Mouse (Mus musculus) gastrocnemius, postnatal 14 days (tissue): ENCODE data around the gene Uap1l1. TPM values are rescaled to one million over a fixed set of nuclear protein-coding genes. Genes with fewer than 3 reads are reported as not detected.

Experiments used
- DNase-seq: peaks from one replicate; pipeline ENCODE4 v3.0.0; 2021; ENCODE audit warnings: mixed read lengths
- intact Hi-C: fragments of 180-260 bp; cut with DNase I; formaldehyde crosslinking; loops from one replicate; pipeline ENCODE4 v1.15.1; 2025; ENCODE audit warnings: low total_unique reads
- total RNA-seq, 2 experiments: library from RNA; stranded (reverse); gene quantifications; 2 replicates each; pipeline ENCODE4 v1.2.3; 2021

The Uap1l1 gene
- total RNA-seq, 2 experiments from 2014 or later, result 5.2 to 5.8 TPM

DNA sequence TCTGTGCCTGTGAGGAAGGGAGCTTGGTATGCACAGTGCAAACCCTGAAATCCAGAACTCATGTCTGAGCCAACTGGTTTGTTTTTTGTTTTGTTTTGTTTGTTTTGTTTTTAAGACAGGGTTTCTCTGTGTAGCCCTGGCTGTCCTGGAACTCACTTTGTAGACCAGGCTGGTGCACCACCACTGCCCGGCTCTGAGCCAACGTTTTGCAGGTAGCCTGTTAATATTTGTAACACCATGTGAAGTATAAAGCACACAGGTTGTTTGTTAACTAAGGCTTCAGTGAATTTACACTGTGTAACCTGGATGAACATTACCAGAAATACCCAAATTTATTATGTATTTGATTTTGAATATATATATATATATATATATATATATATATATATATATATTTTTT is 39.4 kb downstream of the Uap1l1 start:
- DNase-seq, result no peak

DNA sequence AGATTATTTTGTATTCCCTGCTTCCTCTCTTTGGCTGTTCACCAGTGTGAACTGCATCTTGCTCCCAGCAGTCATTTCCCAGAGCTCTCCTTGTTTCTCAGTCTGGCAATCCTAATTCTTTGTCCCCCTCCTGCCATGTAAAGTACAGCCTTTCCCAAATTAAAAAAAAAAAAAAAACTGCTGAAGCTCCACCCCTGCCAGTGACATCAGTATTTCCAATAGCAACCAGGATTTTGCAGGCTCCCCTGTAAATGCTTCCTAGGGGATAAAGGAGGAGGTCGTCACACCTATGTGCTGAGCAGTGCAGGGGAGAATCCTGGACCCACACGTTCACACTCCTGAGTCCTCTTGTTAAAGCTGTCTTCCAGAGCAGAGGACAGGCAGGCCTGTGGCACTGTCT is 45.4 kb downstream of the Uap1l1 start:
- intact Hi-C loops, result no loop called here
- no peak for DNase-seq

More for the DNA sequence above, 39.4 kb downstream of the Uap1l1 start:
- intact Hi-C loops, result no loop called here

DNA sequence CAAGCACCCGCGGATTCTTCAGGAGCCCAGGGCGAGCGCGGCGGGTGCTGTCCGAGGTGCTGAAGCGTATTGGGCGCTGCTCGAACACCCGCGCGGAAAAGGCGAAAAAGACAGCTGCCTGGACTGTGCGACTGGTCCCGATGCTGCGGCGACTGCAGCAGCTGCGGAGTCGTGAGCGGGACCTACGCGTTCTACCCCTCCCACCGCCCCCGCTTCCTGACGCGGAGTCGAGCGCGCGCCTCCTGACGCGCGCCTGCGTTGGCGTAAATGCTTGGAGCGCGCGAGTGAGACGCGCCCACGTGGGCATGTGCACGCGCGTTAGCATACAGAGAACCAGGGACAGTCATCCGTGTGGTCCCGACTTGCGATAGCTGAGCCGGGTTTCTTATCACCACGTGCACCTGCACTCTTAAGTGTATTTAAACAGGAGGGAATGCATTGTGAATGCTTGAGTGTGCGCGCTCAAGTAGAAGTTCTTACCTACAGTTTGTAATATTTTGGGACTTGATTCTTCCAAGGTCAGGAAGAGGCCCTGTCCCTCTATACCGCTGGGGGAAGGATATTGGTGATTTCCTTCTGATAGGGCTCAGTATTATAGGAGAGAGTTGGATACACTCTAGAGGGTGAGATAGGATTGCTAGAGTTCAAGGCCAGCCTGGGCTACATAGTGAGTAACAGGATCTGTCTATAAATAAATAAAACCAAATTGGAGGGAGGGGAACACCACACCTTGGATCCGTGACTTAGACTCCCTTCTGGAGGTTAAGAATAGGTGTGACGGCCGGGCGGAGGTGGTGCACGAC is 46.3 kb downstream of the Uap1l1 start, which contains the start of gene Grin1:
Grin1 (minus strand) TSS at position 217 of the 803 bp plus-strand sequence.
- peak; percentile 60 for DNase-seq
- intact Hi-C loops, result no loop called here

DNA sequence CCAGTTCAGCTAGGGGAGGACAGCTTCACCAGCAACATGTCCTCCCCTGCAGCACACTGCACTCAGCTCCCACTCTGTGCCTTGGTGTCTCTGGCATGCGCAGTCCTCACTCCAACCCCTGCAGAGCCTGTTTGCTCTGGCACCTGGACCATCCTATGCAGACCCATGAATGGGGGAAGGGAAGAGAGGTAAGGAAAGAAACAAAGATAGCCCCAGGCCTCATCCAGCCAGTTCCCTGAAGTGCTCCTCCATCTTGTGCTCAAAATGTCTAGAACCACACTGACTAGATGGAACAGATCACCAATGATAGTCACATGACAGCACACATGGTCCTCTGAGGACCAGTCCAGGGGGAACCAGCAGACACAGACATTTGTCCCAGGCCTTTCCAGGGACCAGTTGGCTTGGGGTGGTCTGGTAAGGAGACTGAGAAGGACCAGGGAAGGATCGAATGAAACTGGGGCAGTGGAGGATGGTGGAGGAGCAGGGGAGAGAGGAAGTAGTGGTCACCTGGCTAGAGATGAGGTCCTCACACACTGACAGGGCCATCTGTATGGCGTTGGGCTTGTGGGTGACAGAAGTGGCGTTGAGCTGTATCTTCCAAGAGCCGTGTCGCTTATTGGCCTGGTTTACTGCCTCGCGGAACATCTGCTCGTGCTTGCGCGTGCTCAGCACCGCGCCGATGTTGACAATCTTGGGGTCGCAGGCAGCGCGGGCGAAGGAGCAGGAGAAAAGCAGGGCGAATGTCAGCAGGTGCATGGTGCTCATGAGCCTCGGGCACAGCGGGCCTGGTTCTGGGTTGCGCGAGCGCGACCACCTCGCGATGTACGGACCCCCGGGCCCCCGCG is 47.1 kb downstream of the Uap1l1 start:
- intact Hi-C loops, result no loop called here

DNA sequence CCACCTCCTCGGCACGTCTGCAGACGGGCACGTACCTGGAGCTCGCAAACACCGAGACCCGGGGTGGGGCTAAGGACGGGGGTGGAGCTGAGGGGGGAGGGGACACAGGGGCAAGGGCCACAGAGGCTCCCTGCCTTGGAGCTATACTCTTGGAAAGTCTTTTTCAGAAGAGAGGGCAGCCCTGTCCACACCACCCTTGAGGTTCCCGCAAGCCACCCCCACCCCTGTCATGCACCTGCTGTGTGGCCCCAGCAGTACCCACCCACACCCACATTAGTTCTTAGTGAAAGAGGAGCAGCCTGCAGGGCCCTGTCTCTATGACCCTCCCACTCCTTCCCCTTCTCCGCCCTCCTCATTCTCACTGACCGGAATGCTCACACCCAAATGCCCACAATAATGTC is 54.0 kb downstream of the Uap1l1 start:
- no peak for DNase-seq
- intact Hi-C loops, result no loop called here

More for the DNA sequence above, 47.1 kb downstream of the Uap1l1 start:
- DNase-seq, result no peak

DNA sequence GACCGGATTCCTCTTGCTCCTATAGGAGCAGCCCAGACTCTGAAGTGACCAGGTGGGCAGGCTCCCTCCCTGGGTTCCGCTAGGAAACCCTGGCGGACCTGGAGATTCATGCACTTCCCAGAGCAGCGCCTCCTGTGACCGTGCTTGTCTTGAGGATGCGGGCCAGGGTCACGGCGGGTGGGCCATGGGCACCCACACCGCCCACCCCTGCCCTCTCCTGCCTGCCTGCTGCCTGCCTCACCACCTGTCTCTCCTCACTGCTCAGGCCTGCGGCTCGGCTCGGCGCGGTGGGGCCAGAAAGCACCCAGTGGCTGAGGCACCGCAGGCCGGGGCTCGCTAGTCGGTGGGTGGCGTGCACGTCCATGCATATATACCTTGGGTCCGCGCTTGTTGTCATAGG is 54.5 kb downstream of the Uap1l1 start:
- DNase-seq, result no peak
- intact Hi-C loops, result no loop called here

DNA sequence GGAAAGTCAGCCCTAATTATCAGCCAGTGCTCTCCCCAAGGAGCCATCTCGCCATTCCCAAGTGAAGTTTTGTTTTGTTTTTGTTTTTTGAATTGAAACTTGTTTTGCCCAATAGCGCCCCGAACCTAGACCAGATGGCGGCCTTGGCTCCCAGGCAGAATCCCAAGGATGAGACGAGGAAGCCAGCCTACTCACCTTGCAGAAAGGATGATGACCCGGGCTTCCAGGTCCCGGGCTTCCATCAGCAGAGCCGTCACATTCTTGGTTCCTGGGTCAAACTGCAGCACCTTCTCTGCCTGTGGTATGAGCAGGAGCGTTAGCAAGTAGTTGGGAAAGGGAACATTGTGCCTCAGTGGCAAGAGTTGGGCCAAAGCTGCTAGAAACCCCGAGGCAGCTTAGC is 55.3 kb downstream of the Uap1l1 start:
- intact Hi-C loops, result no loop called here
- DNase-seq, result no peak

Other genes starting within 250 kb of the Uap1l1 start
- gene Nrarp, start 184.9 kb downstream of the Uap1l1 start, total RNA-seq, result 10 to 100 TPM; 11.3 to 13.6 TPM
- 1 to 10 TPM; 1.9 TPM for gene Tor4a, start 168.8 kb downstream of the Uap1l1 start, total RNA-seq
- 10 to 100 TPM; 24.1 to 26.1 TPM for gene Nelfb, start 154.2 kb downstream of the Uap1l1 start, total RNA-seq
- gene Stpg3, start 151.0 kb downstream of the Uap1l1 start, total RNA-seq, result not detected
- not detected for gene Fam166a, start 146.9 kb downstream of the Uap1l1 start, total RNA-seq
- 100 to 1,000 TPM; 291 to 431 TPM for gene Tubb4b, start 141.0 kb downstream of the Uap1l1 start, total RNA-seq
- not detected for gene Slc34a3, start 131.3 kb downstream of the Uap1l1 start, total RNA-seq
- not detected for gene Rnf224, start 128.9 kb downstream of the Uap1l1 start, total RNA-seq
- gene Rnf208, start 123.4 kb downstream of the Uap1l1 start, total RNA-seq, result 1 to 10 TPM in 1 of 2 experiments, under 1 TPM in 1; 0.66 to 1.4 TPM
- not detected for gene Cysrt1, start 123.2 kb downstream of the Uap1l1 start, total RNA-seq
- 1 to 10 TPM in 1 of 2 experiments, not detected in 1; 1.5 TPM for gene AL732309.1, start 118.8 kb downstream of the Uap1l1 start, total RNA-seq
- 10 to 100 TPM; 13.5 to 13.6 TPM for gene Tmem203, start 110.2 kb downstream of the Uap1l1 start, total RNA-seq
- gene Tprn, start 103.1 kb downstream of the Uap1l1 start, total RNA-seq, result 1 to 10 TPM; 2.8 to 5.0 TPM
- gene Ssna1, start 93.2 kb downstream of the Uap1l1 start, total RNA-seq, result 10 to 100 TPM; 28.9 to 34.2 TPM
- 10 to 100 TPM; 29.7 to 31.0 TPM for gene Anapc2, start 93.2 kb downstream of the Uap1l1 start, total RNA-seq
- not detected for gene Tmem210, start 77.5 kb downstream of the Uap1l1 start, total RNA-seq
- gene Lrrc26, start 75.8 kb downstream of the Uap1l1 start, total RNA-seq, result not detected
- under 1 TPM in 1 of 2 experiments, not detected in 1; 0.22 TPM for gene Grin1, start 46.5 kb downstream of the Uap1l1 start, total RNA-seq
- gene Man1b1, start 33.3 kb downstream of the Uap1l1 start, total RNA-seq, result 10 to 100 TPM; 16.7 to 17.0 TPM
- gene Dpp7, start 9.3 kb downstream of the Uap1l1 start, total RNA-seq, result 1 to 10 TPM; 6.0 to 6.6 TPM
- 1 to 10 TPM; 1.2 to 1.6 TPM for gene Sapcd2, start 6.6 kb upstream of the Uap1l1 start, total RNA-seq
- gene Entpd2, start 30.2 kb upstream of the Uap1l1 start, total RNA-seq, result 10 to 100 TPM; 19.0 to 25.2 TPM
- gene Npdc1, start 33.7 kb upstream of the Uap1l1 start, total RNA-seq, result 10 to 100 TPM; 24.0 to 28.1 TPM
- gene Fut7, start 57.6 kb upstream of the Uap1l1 start, total RNA-seq, result not detected
- 10 to 100 TPM in 1 of 2 experiments, 1 to 10 TPM in 1; 9.2 to 11.6 TPM for gene Abca2, start 63.0 kb upstream of the Uap1l1 start, total RNA-seq
- gene Clic3, start 91.2 kb upstream of the Uap1l1 start, total RNA-seq, result not detected
- 10 to 100 TPM; 15.7 to 18.9 TPM for gene Paxx, start 95.4 kb upstream of the Uap1l1 start, total RNA-seq
- gene Ptgds, start 104.4 kb upstream of the Uap1l1 start, total RNA-seq, result 1 to 10 TPM; 1.3 to 1.4 TPM
- not detected for gene Lcn12, start 128.2 kb upstream of the Uap1l1 start, total RNA-seq
- 10 to 100 TPM; 68.6 to 70.5 TPM for gene Fbxw5, start 135.1 kb upstream of the Uap1l1 start, total RNA-seq
- gene C8g, start 136.0 kb upstream of the Uap1l1 start, total RNA-seq, result under 1 TPM; 0.91 to 0.98 TPM
- gene Traf2, start 181.3 kb upstream of the Uap1l1 start, total RNA-seq, result 10 to 100 TPM in 1 of 2 experiments, 1 to 10 TPM in 1; 9.7 to 13.3 TPM
- gene Edf1, start 192.2 kb upstream of the Uap1l1 start, total RNA-seq, result 100 to 1,000 TPM; 164 to 173 TPM
- gene Mamdc4, start 209.2 kb upstream of the Uap1l1 start, total RNA-seq, result under 1 TPM; 0.68 to 0.80 TPM
- 10 to 100 TPM; 42.6 to 44.8 TPM for gene Phpt1, start 209.5 kb upstream of the Uap1l1 start, total RNA-seq
- under 1 TPM in 1 of 2 experiments, not detected in 1; 0.10 TPM for gene Ajm1, start 216.1 kb upstream of the Uap1l1 start, total RNA-seq
- gene Rabl6, start 242.8 kb upstream of the Uap1l1 start, total RNA-seq, result 10 to 100 TPM; 39.5 to 41.0 TPM